Mouse (Mus musculus): ENCODE data around the gene Olfr1295. TPM values are rescaled to one million over a fixed set of nuclear protein-coding genes. Genes with fewer than 3 reads are reported as not detected.

The Olfr1295 gene
- not detected for total RNA-seq (2021)
- long read RNA-seq, experiment 1, result 0 reads
- long read RNA-seq, experiment 2, result 0 reads

DNA sequence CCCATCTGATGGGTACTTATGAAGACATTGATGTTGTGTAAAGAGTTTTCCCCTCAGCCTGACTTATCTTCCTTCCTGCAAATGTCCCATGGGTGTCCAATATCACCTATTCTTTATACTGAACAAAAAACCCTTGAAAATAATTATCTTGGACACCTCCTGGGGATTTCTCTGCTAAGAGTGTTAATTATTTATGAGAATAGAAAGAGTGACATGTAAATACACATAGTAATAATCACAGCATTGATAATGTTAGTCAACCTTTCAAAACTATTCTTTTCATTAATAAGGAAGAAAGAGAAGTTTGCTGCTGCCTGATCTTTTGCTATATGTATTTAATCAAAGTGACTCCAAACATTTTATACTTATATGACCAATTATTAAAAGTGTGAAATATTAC lies at the start of gene Olfr1295:
Gene Olfr1295 (minus strand): TSS at position 101 of the 400 bp plus-strand sequence.
- DNase-seq, result no peak

DNA sequence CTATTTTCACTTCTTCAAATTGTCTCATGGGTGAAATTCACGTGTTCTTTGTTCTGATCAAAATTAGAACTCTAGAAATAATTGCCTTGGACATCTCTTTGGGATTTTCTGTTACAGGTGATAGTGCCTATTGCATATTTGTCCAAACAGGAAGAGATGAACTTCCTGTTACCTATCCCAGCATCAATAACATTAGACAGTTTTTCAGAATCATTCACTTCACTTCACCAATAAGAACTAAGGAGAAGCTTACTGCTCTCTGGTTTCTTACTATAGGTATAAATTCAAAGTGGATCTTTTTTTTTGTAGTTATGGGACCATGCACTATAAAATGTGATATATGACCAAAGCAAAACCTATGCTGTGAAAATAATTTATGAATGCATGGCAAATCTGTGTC lies 29.3 kb downstream of the Olfr1295 start, which contains the start of gene Olfr1294:
Gene Olfr1294 (minus strand): TSS at position 101 of the 400 bp plus-strand sequence.
- no peak for DNase-seq

DNA sequence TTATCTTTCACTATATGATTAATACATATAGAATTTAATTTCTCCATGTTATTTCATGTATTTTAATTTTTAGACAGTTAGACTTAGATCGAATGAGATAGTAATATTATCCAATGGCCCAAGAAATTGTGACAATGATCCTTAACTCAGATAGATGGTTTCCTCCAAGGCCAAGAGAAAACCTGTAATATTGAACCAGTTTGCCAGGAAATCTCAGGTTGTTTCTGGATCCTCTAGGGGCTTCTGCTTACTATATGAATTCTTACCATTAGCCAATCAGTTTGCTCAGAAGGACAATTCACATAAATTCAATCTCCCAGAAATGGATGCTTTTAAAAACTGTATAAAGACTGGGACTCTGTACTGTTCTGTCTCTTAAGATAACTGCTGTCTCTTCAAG lies 44.6 kb downstream of the Olfr1295 start, which contains the start of gene Olfr1293-ps:
Gene Olfr1293-ps (plus strand): TSS at position 301 of the 400 bp plus-strand sequence.
- no peak for DNase-seq

DNA sequence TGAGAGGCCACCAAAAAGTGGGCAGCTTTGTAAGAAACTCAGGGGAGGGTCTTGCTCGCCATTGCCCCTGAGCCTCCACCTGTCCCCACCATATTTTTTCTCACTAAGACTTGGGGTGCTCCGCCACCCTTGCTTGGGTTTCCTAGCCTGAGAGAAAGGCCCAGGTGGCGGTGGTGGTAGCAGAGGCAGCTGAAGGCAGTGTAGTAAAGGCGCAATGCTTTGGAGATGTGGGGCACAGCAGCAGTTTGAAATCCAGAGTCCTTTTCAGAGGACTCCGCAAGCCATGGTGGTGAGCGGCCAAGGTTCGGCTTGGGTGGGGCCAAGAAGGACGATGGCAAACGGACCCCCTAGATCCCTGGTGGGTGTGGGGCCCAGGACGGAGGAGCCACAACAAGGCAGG lies 52.0 kb downstream of the Olfr1295 start:
- DNase-seq, result no peak

Other genes starting within 250 kb of the Olfr1295 start
- gene Olfr1281, start 243.2 kb downstream of the Olfr1295 start, total RNA-seq (2021), result not detected
- gene Olfr1282, start 233.6 kb downstream of the Olfr1295 start, total RNA-seq (2021), result not detected
- gene Olfr1283, start 202.9 kb downstream of the Olfr1295 start, total RNA-seq (2021), result not detected
- gene Olfr1284, start 194.2 kb downstream of the Olfr1295 start, total RNA-seq (2021), result not detected
- gene Olfr1286, start 146.6 kb downstream of the Olfr1295 start, total RNA-seq (2021), result not detected
- not detected for gene Olfr1287, start 120.5 kb downstream of the Olfr1295 start, total RNA-seq (2021)
- gene Olfr1288, start 95.6 kb downstream of the Olfr1295 start, total RNA-seq (2021), result not detected
- not detected for gene Olfr1289, start 88.9 kb downstream of the Olfr1295 start, total RNA-seq (2021)
- gene Olfr1290, start 75.9 kb downstream of the Olfr1295 start, total RNA-seq (2021), result not detected
- gene Olfr1291-ps1, start 72.5 kb downstream of the Olfr1295 start, total RNA-seq (2021), result not detected
- not detected for gene Olfr1293-ps, start 44.5 kb downstream of the Olfr1295 start, total RNA-seq (2021)
- not detected for gene Olfr1294, start 29.4 kb downstream of the Olfr1295 start, total RNA-seq (2021)
- gene Olfr1297, start 56.8 kb upstream of the Olfr1295 start, total RNA-seq (2021), result not detected
- gene Olfr1298, start 79.5 kb upstream of the Olfr1295 start, total RNA-seq (2021), result not detected
- not detected for gene Olfr1299, start 91.7 kb upstream of the Olfr1295 start, total RNA-seq (2021)
- gene Olfr1301, start 181.3 kb upstream of the Olfr1295 start, total RNA-seq (2021), result not detected
- not detected for gene Olfr1302, start 207.7 kb upstream of the Olfr1295 start, total RNA-seq (2021)